Mouse (Mus musculus): ENCODE measurements at regions not wholly inside any gene's neighbourhood (a gene's known extent, or its start where the extent isn't known, plus 50 kb on each side); places are given as distances from the start of the nearest gene placed in this dataset.
A peak's percentile ranks its signal among the peaks of the same experiment; 100 is the strongest.

DNA sequence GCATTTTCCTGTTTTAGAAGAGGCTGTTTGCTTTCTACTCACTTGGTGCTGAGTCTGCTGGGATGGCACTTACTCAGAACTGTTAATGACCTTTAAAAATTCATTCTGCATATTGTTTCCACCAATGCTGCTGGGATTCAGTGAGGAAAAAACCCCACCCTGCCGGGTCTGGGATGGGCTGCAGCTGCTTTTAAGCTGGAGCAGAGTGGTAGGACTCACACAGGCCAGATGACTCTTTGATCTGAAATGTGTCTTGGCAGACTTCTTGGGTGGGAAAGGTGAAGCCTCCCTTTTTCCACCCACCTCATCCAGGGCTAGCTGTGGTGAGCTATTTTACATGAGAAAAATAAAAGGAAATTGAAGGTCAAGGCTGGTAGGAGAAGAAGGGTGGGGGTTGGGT, 56.4 kb upstream of the Ddhd1 start:
- ATAC-seq (replicated peaks; ENCODE audit: low read depth, poor library complexity, severe bottlenecking), result no peak

- no peak for ATAC-seq (replicated peaks; ENCODE audit: low read depth, poor library complexity, severe bottlenecking)
Observed at GRCm38 (mm10) chr14:45714786-45715185, 56.8 kb upstream of the Ddhd1 start.

- ATAC-seq (replicated peaks; ENCODE audit: low read depth, poor library complexity, severe bottlenecking), result no peak
Observed at GRCm38 (mm10) chr14:45716100-45716499, 58.2 kb upstream of the Ddhd1 start.

DNA sequence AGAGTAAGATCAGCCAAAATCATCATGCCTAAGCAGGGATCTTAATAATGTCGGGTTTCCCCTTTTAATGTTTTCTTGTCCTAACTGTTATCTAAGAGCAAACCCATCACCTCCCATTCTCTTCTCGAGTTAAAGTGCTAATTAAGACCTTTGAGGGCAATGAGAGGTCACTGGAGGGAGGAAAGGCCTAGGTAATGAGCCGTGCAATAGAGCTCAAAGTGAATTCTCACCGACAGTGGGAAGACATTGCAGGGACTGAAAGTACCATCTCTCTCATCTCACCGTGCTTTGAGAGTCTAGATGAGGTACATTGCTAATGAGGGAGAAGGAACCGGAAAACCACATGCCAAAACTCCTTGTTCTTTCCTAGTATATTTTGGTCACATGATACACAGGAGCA, 64.9 kb upstream of the Ddhd1 start:
- no peak for ATAC-seq (replicated peaks; ENCODE audit: low read depth, poor library complexity, severe bottlenecking)

DNA sequence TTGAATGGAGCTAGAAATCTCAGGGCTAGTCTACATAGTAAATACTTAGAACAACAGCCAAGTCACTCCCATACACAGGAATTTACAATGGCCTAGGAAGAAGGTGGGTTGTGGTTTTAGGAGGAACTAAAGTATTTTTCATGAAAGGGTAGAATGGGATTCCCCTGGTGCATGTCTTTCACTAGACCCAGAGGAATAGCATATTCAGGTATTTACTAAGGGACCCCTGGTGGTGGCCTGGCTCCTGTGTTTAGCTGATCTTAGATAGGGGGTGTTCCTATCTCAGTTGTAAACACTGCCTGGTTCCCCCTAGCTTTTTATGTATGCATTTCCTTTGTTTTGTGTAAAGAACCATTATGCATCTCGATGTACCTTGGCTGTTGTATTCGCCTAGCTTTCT, 66.4 kb upstream of the Ddhd1 start:
- no peak for ATAC-seq (replicated peaks; ENCODE audit: low read depth, poor library complexity, severe bottlenecking)

GRCm38 (mm10) chr14:45734530-45735410, 76.8 kb upstream of the Ddhd1 start:
- no peak for ATAC-seq (replicated peaks; ENCODE audit: low read depth, poor library complexity, severe bottlenecking)

- ATAC-seq (replicated peaks; ENCODE audit: low read depth, poor library complexity, severe bottlenecking), result no peak
Observed at GRCm38 (mm10) chr14:45737966-45738365, 80.0 kb upstream of the Ddhd1 start.

- ATAC-seq (replicated peaks; ENCODE audit: low read depth, poor library complexity, severe bottlenecking), result no peak
Observed at GRCm38 (mm10) chr14:45739638-45740037, 81.7 kb upstream of the Ddhd1 start.

- ATAC-seq (replicated peaks; ENCODE audit: low read depth, poor library complexity, severe bottlenecking), result no peak
Observed at GRCm38 (mm10) chr14:45740662-45741061, 82.7 kb upstream of the Ddhd1 start.

DNA sequence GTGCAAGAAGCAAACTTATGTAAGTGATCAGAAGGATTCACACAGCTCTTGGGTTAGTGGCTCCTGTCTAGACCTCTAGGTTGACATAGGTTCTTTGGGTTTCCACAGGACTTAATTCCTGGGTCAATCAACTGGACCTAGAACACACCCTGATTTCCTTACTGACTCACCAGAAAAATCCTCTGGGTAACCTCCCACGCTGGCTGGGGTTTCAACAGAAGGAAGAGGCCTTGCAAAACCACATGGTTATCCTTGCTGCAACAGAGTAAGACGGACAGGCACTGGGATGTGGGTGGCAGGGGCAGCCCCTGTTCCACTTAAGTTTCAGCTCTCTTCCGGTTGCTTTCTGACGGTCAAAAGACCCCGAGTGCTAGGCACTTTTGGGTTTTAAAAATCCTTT, 88.2 kb upstream of the Ddhd1 start:
- ATAC-seq (replicated peaks; ENCODE audit: low read depth, poor library complexity, severe bottlenecking), result no peak

GRCm38 (mm10) chr14:45757376-45757775, 99.4 kb upstream of the Ddhd1 start:
- no peak for ATAC-seq (replicated peaks; ENCODE audit: low read depth, poor library complexity, severe bottlenecking)

- ATAC-seq (replicated peaks; ENCODE audit: low read depth, poor library complexity, severe bottlenecking), result no peak
Observed at GRCm38 (mm10) chr14:45760890-45761680, 103.1 kb upstream of the Ddhd1 start.

DNA sequence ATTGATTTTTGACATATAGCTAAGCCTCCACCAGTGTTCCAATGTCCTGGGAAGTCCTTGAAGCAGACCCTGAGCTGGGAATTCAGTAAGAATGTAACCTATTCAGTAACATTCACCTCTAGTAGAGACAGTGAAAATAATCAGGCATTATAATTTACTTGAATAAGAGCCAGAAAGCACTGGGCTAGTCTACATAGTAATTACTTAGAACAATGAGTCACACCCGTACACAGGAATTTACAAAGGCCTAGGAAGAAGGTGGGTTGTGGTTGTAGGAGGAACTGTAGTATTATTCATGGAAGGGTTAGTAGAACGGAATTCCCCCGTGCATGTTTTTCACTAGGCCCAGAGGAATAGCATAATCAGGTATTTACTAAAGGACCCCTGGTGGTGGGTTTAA, 106.3 kb upstream of the Ddhd1 start:
- ATAC-seq (replicated peaks; ENCODE audit: low read depth, poor library complexity, severe bottlenecking), result no peak

DNA sequence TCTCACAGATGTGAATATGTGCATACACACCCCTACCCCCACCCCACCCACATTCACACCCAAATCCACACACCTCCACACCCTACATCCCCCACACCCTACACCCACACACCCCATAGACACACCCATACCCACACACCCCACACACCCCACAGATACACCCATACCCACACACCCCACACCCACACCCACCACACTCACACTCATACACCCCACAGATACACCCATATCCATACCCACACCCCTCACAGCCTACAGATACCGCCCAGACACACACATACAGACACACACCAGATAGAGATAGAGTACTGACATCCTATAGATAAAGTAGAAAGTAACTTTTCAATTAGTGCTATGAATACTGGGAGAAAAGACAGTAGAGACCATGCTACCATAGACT, 108.6 kb upstream of the Ddhd1 start:
- no peak for ATAC-seq (replicated peaks; ENCODE audit: low read depth, poor library complexity, severe bottlenecking)

DNA sequence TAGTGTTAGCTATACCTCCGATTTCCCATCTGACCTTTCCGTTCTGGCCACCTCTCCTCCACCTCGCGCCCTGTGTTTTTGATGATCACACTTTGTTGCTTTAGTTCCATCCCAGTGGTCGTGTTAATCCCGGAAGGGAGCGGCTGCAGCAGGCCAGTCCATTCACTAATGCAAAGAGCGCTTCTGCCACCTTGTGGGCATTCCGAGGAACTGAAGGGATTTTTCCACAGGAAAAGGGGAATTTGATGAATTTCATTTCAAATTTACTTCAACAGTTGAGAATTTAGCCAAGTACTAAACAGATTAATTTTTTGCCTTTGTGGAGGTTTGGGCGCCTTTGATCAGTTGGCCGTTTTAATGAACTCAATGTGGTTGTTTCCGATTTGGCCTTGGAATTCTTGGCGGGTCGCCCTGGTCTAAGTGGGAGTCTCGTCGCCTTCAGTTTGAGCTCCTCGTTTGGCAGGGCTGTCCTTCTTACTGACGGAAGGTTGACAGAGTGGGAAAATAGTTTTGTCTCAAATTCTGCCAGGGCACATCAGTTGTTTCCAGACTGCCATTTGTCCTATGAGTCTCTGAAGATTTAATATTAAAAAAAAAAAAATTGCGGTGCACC, 114.8 kb upstream of the Ddhd1 start:
- peak; percentile 74 for ATAC-seq (replicated peaks; ENCODE audit: low read depth, poor library complexity, severe bottlenecking)

- ATAC-seq (replicated peaks; ENCODE audit: low read depth, poor library complexity, severe bottlenecking), result no peak
Observed at GRCm38 (mm10) chr14:45773326-45773725, 115.4 kb upstream of the Ddhd1 start.

DNA sequence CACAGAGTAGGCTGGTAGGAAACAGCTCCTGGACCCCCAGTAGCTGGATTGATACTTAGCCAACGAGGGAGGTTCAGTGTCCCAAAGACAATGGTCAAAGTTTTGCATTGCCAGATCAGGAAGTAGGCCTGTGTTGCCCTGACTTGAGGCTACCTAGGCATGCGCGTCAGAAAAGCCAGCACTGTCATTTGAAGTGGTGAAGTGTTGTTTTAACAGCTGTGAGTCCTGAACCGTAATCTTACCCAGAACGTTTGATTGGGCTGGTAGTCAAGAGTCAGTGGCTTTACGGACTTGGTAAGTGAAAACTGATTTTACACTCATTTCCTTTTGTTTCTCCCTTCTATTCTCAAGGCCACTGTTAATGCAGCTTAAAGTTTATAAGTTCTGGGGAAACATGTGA, 123.9 kb upstream of the Ddhd1 start:
- ATAC-seq (replicated peaks; ENCODE audit: low read depth, poor library complexity, severe bottlenecking), result no peak

GRCm38 (mm10) chr14:45794980-45795379, 137.0 kb upstream of the Ddhd1 start:
- no peak for ATAC-seq (replicated peaks; ENCODE audit: low read depth, poor library complexity, severe bottlenecking)

DNA sequence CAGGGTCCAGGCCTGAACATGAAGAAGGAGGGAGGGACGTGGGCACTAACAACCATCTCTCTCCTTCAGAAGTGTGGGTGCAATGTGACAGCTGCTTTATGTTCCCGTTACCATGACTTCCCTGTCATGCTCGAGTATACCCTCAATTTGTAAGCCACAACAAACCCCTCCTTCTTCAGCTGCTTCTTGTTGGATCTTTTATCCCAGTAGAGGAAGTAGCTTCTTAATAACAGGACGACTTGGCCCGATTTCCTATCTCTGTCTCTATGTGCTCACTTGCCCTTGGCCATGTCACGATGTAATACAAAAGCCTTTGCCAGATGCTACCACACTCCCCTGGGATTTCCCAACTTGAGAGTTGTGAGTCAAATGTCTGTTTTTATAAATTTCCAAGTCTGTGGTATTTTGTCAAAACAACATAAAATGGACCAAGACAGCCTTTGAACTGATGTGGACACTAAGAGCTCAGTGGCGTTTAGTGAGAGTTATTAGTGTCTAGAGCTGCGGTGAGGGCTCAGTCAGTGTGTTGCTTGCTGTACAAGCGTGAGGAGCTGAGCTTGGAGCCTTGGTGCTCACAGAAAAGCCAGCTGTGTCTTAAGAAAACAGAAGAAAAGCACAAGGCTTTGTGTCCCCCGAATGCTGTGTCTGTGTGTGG, 138.8 kb upstream of the Ddhd1 start:
- no peak for ATAC-seq (replicated peaks; ENCODE audit: low read depth, poor library complexity, severe bottlenecking)

DNA sequence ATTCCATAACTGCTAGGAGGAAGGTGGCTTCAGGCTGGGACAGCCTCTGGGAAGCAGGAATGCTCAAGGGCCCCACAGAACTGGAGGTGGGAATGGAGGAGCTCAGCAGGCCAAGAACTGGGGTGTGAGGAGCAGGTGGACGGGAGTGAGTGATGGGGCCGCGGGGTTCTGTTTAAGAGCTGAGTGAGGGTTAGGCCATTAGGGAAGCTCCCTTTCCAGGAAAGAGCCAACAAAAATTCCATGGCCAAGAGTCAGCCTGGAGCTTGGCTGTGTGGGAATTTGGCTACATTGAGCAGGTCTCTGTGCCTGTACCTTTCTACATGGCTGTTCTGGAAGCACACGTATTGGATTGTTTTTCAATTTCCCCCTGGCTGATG, 139.4 kb upstream of the Ddhd1 start:
- ATAC-seq (replicated peaks; ENCODE audit: low read depth, poor library complexity, severe bottlenecking), result no peak

DNA sequence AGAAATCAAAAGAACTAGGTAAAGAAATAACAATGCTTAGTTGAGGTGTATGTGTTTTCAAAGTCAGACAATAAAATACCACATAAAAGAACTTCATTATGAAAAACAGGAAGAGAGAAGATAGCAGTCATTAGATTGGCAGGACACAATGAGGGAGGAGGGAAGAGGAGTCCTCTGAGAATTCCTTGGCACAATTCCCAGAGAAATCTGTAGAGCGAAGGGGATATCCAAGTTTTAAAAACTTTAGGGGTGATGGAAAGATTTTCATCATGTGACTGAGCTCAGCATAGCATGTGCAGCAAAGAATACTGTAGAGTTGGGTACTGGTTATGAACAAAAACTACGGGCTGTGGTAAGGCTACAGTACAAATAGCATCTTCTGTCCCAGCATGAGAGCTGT, 141.3 kb upstream of the Ddhd1 start:
- no peak for ATAC-seq (replicated peaks; ENCODE audit: low read depth, poor library complexity, severe bottlenecking)
